Mouse (Mus musculus) neural tube, embryonic 11.5 days (tissue): ENCODE results near the gene Sorbs1. TPM values are rescaled to one million over a fixed set of nuclear protein-coding genes. Genes with fewer than 3 reads are reported as not detected.
A peak's percentile ranks its signal among the peaks of the same experiment; 100 is the strongest.

Experiments
- ATAC-seq: fragments of 200-750 bp; cut with Nextera tagmentation; 2 replicates; pipeline ENCODE4 v1.8.0; 2017; ENCODE audit warnings: moderate number of reproducible peaks, mild to moderate bottlenecking, moderate TSS enrichment, moderate library complexity; ENCODE audit not compliant: insufficient read depth, low FRiP score, low TSS enrichment
- DNase-seq: peaks from one replicate; pipeline ENCODE4 v3.0.0-alpha.2; 2015; ENCODE audit warnings: low spot score
- H3K27ac ChIP-seq: fragments of 300-500 bp; sonication (generic); 2 replicates; pipeline ENCODE4 v1.5.1; 2014; ENCODE audit warnings: low read depth, mild to moderate bottlenecking, low read length
- H3K27me3 ChIP-seq: fragments of 300-500 bp; sonication (generic); 2 replicates; pipeline ENCODE4 v1.6.1; 2014; ENCODE audit warnings: mild to moderate bottlenecking, low read length, mixed read lengths; ENCODE audit not compliant: control insufficient read depth, insufficient read depth
- H3K36me3 ChIP-seq: fragments of 300-500 bp; sonication (generic); 2 replicates; pipeline ENCODE4 v1.6.1; 2014; ENCODE audit warnings: mild to moderate bottlenecking, low read length, moderate library complexity, mixed read lengths; ENCODE audit not compliant: control insufficient read depth, insufficient read depth
- H3K4me1 ChIP-seq: fragments of 300-500 bp; sonication (generic); 2 replicates; pipeline ENCODE4 v1.6.1; 2014; ENCODE audit warnings: low read length, mixed read lengths; ENCODE audit not compliant: control insufficient read depth, insufficient read depth
- H3K4me2 ChIP-seq: fragments of 300-500 bp; sonication (generic); 2 replicates; pipeline ENCODE4 v1.6.1; 2014; ENCODE audit warnings: low read depth, mild to moderate bottlenecking, moderate library complexity
- H3K4me3 ChIP-seq: fragments of 300-500 bp; sonication (generic); 2 replicates; pipeline ENCODE4 v1.5.1; 2014; ENCODE audit warnings: low read depth, low read length
- H3K9ac ChIP-seq: fragments of 300-500 bp; sonication (generic); 2 replicates; pipeline ENCODE4 v1.6.1; 2014; ENCODE audit warnings: mild to moderate bottlenecking, low read length
- H3K9me3 ChIP-seq: fragments of 300-500 bp; sonication (generic); 2 replicates; pipeline ENCODE4 v1.6.1; 2016; ENCODE audit warnings: low read length; ENCODE audit not compliant: control insufficient read depth
- WGBS: fragments of 180-500 bp; shearing (Covaris S2); extraction: QIAGEN DNeasy Blood & Tissue Kit; methylation state at CpG from one replicate; pipeline ENCODE4 v1.1.7; 2014; 5-methylcytosine and 5-hydroxymethylcytosine counted together
- polyA plus RNA-seq: library from polyadenylated mRNA; unstranded; fragments of >200 nt; fragmentation: Nextera tagmentation; extraction: Ambion mirVana; gene quantifications from 2 replicates; pipeline ENCODE4 v1.2.1, GENCODE M21; 2014

Gene Sorbs1
- polyA plus RNA-seq, 1 experiment from 2014 or later, result 91.2 TPM

GRCm38 (mm10) chr19:40331846-40332245, 181.7 kb downstream of the Sorbs1 start:
- Histone ChIP-seq H3K9ac (no peak overlapping the region), H3K4me1 (no peaks in the 10 kb centered on the region), H3K36me3 (no peaks in the 10 kb centered on the region), H3K27me3 (no peaks in the 10 kb centered on the region), H3K4me2 (no peak overlapping the region), H3K4me3 (no peak overlapping the region), H3K9me3 (no peaks in the 10 kb centered on the region), H3K27ac (no peak overlapping the region)
- no peak for DNase-seq
- 49% methylated on average over 6 of the region's 6 CpGs for WGBS
- ATAC-seq, result no peak

GRCm38 (mm10) chr19:40326126-40326525, 187.5 kb downstream of the Sorbs1 start:
- Histone ChIP-seq H3K27me3 (no peaks in the 10 kb centered on the region), H3K9me3 (no peaks in the 10 kb centered on the region), H3K27ac (no peak overlapping the region), H3K36me3 (peaks cover 6% of the 10 kb centered on the region), H3K4me2 (no peak overlapping the region), H3K4me3 (no peak overlapping the region), H3K9ac (no peak overlapping the region), H3K4me1 (no peaks in the 10 kb centered on the region)
- 94% methylated on average over 21 of the region's 21 CpGs for WGBS
- ATAC-seq, result no peak
- no peak for DNase-seq

- no peak for DNase-seq
- ATAC-seq, result no peak
- H3K9ac ChIP-seq, result no peak overlapping the region
Observed at GRCm38 (mm10) chr19:40325381-40325780, 188.2 kb downstream of the Sorbs1 start.

GRCm38 (mm10) chr19:40322226-40322625, 191.4 kb downstream of the Sorbs1 start:
- Histone ChIP-seq H3K4me2 (no peak overlapping the region), H3K4me3 (no peak overlapping the region), H3K36me3 (peaks cover 6% of the 10 kb centered on the region), H3K9ac (no peak overlapping the region), H3K4me1 (no peaks in the 10 kb centered on the region), H3K27me3 (no peaks in the 10 kb centered on the region), H3K9me3 (no peaks in the 10 kb centered on the region), H3K27ac (no peak overlapping the region)
- WGBS, result 91% methylated on average over 3 of the region's 3 CpGs
- no peak for DNase-seq
- ATAC-seq, result no peak

More at GRCm38 (mm10) chr19:40325381-40325780, 188.2 kb downstream of the Sorbs1 start:
- Histone ChIP-seq H3K4me2 (no peak overlapping the region), H3K9me3 (no peaks in the 10 kb centered on the region), H3K4me3 (no peak overlapping the region), H3K27ac (no peak overlapping the region), H3K4me1 (no peaks in the 10 kb centered on the region), H3K36me3 (peaks cover 6% of the 10 kb centered on the region), H3K27me3 (no peaks in the 10 kb centered on the region)
- WGBS, result 92% methylated on average over 8 of the region's 8 CpGs

GRCm38 (mm10) chr19:40319199-40319598, 194.4 kb downstream of the Sorbs1 start:
- DNase-seq, result no peak
- H3K4me2 ChIP-seq, result no peak overlapping the region
- no peaks in the 10 kb centered on the region for H3K9me3 ChIP-seq
- no peak overlapping the region for H3K9ac ChIP-seq
- no peaks in the 10 kb centered on the region for H3K36me3 ChIP-seq
- ATAC-seq, result no peak
- H3K4me3 ChIP-seq, result no peak overlapping the region
- H3K4me1 ChIP-seq, result no peaks in the 10 kb centered on the region
- H3K27me3 ChIP-seq, result no peaks in the 10 kb centered on the region
- 90% methylated on average over 3 of the region's 3 CpGs for WGBS
- no peak overlapping the region for H3K27ac ChIP-seq

GRCm38 (mm10) chr19:40318511-40318910, 195.1 kb downstream of the Sorbs1 start:
- no peaks in the 10 kb centered on the region for H3K4me1 ChIP-seq
- ATAC-seq, result no peak
- peak; percentile 27 for DNase-seq
- no peaks in the 10 kb centered on the region for H3K36me3 ChIP-seq
- no peaks in the 10 kb centered on the region for H3K27me3 ChIP-seq
- WGBS, result 44% methylated on average over 6 of the region's 6 CpGs
- no peak overlapping the region for H3K4me3 ChIP-seq
- H3K9ac ChIP-seq, result no peak overlapping the region
- no peak overlapping the region for H3K4me2 ChIP-seq
- no peaks in the 10 kb centered on the region for H3K9me3 ChIP-seq
- H3K27ac ChIP-seq, result no peak overlapping the region

GRCm38 (mm10) chr19:40317001-40317400, 196.6 kb downstream of the Sorbs1 start:
- Histone ChIP-seq H3K4me3 (no peak overlapping the region), H3K4me1 (no peaks in the 10 kb centered on the region), H3K27me3 (no peaks in the 10 kb centered on the region), H3K27ac (no peak overlapping the region), H3K36me3 (no peaks in the 10 kb centered on the region), H3K9me3 (no peaks in the 10 kb centered on the region), H3K9ac (no peak overlapping the region), H3K4me2 (no peak overlapping the region)
- WGBS, result 75% methylated on average over 4 of the region's 4 CpGs
- DNase-seq (no peak), ATAC-seq (no peak)

GRCm38 (mm10) chr19:40314252-40314651, 199.3 kb downstream of the Sorbs1 start:
- H3K4me3 ChIP-seq, result no peak overlapping the region
- no peak for DNase-seq
- WGBS, result 94% methylated on average over 11 of the region's 11 CpGs
- no peaks in the 10 kb centered on the region for H3K27me3 ChIP-seq
- H3K4me1 ChIP-seq, result no peaks in the 10 kb centered on the region
- no peak for ATAC-seq
- H3K4me2 ChIP-seq, result no peak overlapping the region
- no peak overlapping the region for H3K27ac ChIP-seq
- no peaks in the 10 kb centered on the region for H3K9me3 ChIP-seq
- H3K36me3 ChIP-seq, result no peaks in the 10 kb centered on the region
- no peak overlapping the region for H3K9ac ChIP-seq

- no peak for ATAC-seq
- no peaks in the 10 kb centered on the region for H3K36me3 ChIP-seq
- 96% methylated on average over 8 of the region's 8 CpGs for WGBS
Observed at GRCm38 (mm10) chr19:40311631-40312030, 201.9 kb downstream of the Sorbs1 start.

More at GRCm38 (mm10) chr19:40311631-40312030, 201.9 kb downstream of the Sorbs1 start:
- no peaks in the 10 kb centered on the region for H3K27me3 ChIP-seq
- H3K4me3 ChIP-seq, result no peak overlapping the region
- no peak overlapping the region for H3K27ac ChIP-seq
- no peak for DNase-seq
- no peak overlapping the region for H3K9ac ChIP-seq
- no peaks in the 10 kb centered on the region for H3K9me3 ChIP-seq
- no peak overlapping the region for H3K4me2 ChIP-seq
- no peaks in the 10 kb centered on the region for H3K4me1 ChIP-seq
